Mouse (Mus musculus) small intestine, adult 2 months (tissue): ENCODE results near the gene Antxr2.

ENCODE experiments used
- CTCF ChIP-seq: fragments of 200-500 bp; IDR thresholded peaks from 2 replicates; pipeline ENCODE4 v1.5.1; 2012; ENCODE audit warnings: low read depth, mild to moderate bottlenecking, control low read depth, inconsistent platforms, low read length, moderate library complexity, mixed read lengths; ENCODE audit not compliant: insufficient replicate concordance, insufficient read length; ENCODE audit errors: extremely low read depth
- POLR2A ChIP-seq: fragments of 200-500 bp; IDR thresholded peaks from 2 replicates; pipeline ENCODE4 v1.6.1; 2012; ENCODE audit warnings: low read depth, mild to moderate bottlenecking, control low read depth, inconsistent platforms, low read length, moderate library complexity

DNA sequence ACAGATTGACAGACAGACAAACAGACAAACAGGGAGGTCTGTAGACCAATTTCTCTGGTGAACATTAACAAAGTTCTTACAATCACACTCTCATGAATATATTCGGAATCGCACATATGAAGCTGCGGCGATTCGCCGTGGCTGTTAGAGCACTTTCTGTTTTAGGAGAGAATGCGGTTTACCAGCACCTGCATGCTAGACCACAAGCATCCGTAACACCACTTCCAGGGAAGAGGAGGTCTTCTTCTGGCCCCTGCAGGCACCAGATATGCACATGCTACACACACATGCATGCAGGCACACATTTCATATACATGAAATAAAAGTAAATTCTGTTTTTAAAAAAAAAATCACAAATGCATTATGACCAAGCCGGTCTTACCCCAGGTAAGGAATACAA, 47.5 kb downstream of the Antxr2 start:
- no peak for TF ChIP-seq CTCF
- no peak for TF ChIP-seq POLR2A
